Mouse (Mus musculus) intestine, postnatal 0 days (tissue): ENCODE results near the gene Emilin2. TPM values are rescaled to one million over a fixed set of nuclear protein-coding genes. Genes with fewer than 3 reads are reported as not detected.

Experiments used
- ATAC-seq: fragments of 200-750 bp; cut with Nextera tagmentation; 2 replicates; pipeline ENCODE4 v1.8.0; 2017; ENCODE audit warnings: mild to moderate bottlenecking, moderate TSS enrichment, moderate library complexity
- H3K27ac ChIP-seq: fragments of 300-500 bp; sonication (generic); 2 replicates; pipeline ENCODE4 v1.5.1; 2014; ENCODE audit warnings: mild to moderate bottlenecking, low read depth, low read length, moderate library complexity
- H3K27me3 ChIP-seq: fragments of 300-500 bp; sonication (generic); replicated peaks from 2 replicates; pipeline ENCODE4 v1.6.1; 2014; ENCODE audit warnings: low read length, mixed read lengths; ENCODE audit not compliant: control insufficient read depth, insufficient read depth
- H3K36me3 ChIP-seq: fragments of 300-500 bp; sonication (generic); 2 replicates; pipeline ENCODE4 v1.6.1; 2014; ENCODE audit warnings: mild to moderate bottlenecking, moderate library complexity; ENCODE audit not compliant: control insufficient read depth, insufficient read depth
- H3K4me1 ChIP-seq: fragments of 300-500 bp; sonication (generic); replicated peaks from 2 replicates; pipeline ENCODE4 v1.6.1; 2014; ENCODE audit warnings: antibody characterized with exemption, low read length, mixed read lengths; ENCODE audit not compliant: control insufficient read depth, insufficient read depth
- H3K4me2 ChIP-seq: fragments of 300-500 bp; sonication (generic); replicated peaks from 2 replicates; pipeline ENCODE4 v1.6.1; 2014; ENCODE audit warnings: low read depth, mild to moderate bottlenecking, moderate library complexity
- H3K4me3 ChIP-seq: fragments of 300-500 bp; sonication (generic); 2 replicates; pipeline ENCODE4 v1.5.1; 2014; ENCODE audit warnings: low read depth, low read length
- H3K9ac ChIP-seq: fragments of 300-500 bp; sonication (generic); 2 replicates; pipeline ENCODE4 v1.6.1; 2014; ENCODE audit warnings: mild to moderate bottlenecking, low read depth, low read length
- H3K9me3 ChIP-seq: fragments of 300-500 bp; sonication (generic); 2 replicates; pipeline ENCODE4 v1.6.1; 2016; ENCODE audit warnings: mixed run types; ENCODE audit not compliant: control insufficient read depth
- CTCF ChIP-seq: sonication (generic); IDR thresholded peaks from 2 replicates; pipeline ENCODE4 v1.5.1; 2016; ENCODE audit warnings: low read depth, mild to moderate bottlenecking, control low read depth, antibody characterized with exemption, moderate library complexity
- WGBS: fragments of 180-500 bp; shearing (Covaris S2); extraction: QIAGEN DNeasy Blood & Tissue Kit; methylation state at CpG from one replicate; pipeline ENCODE4 v1.1.7; 2014; 5-methylcytosine and 5-hydroxymethylcytosine counted together
- polyA plus RNA-seq: library from polyadenylated mRNA; unstranded; fragments of >200 nt; fragmentation: Nextera tagmentation; extraction: Ambion mirVana; gene quantifications from 2 replicates; pipeline ENCODE4 v1.2.1, GENCODE M21; 2015

Gene Emilin2
- polyA plus RNA-seq, 1 experiment from 2014 or later, result 0.82 TPM

GRCm38 (mm10) chr17:71216263-71216662 lies 95.5 kb downstream of the Emilin2 start:
- peaks cover 20% of the 10 kb centered on the region; the same call in 1 of the 2 replicates for H3K36me3 ChIP-seq
- ATAC-seq, result no peak
- no peak for TF ChIP-seq CTCF
- H3K4me1 ChIP-seq, result 0 out of 2 replicates have a peak, but pooled peaks cover 4% of the 10 kb centered on the region
- no peaks in the 10 kb centered on the region for H3K27me3 ChIP-seq
- WGBS, result 86% methylated on average over 2 of the region's 2 CpGs
- no peak overlapping the region for H3K4me2 ChIP-seq
- 0 out of 2 replicates have a peak, but pooled peaks cover 3% of the 10 kb centered on the region for H3K9me3 ChIP-seq
- no peak overlapping the region for H3K9ac ChIP-seq
- H3K27ac ChIP-seq, result no peak overlapping the region
- H3K4me3 ChIP-seq, result no peak overlapping the region

DNA sequence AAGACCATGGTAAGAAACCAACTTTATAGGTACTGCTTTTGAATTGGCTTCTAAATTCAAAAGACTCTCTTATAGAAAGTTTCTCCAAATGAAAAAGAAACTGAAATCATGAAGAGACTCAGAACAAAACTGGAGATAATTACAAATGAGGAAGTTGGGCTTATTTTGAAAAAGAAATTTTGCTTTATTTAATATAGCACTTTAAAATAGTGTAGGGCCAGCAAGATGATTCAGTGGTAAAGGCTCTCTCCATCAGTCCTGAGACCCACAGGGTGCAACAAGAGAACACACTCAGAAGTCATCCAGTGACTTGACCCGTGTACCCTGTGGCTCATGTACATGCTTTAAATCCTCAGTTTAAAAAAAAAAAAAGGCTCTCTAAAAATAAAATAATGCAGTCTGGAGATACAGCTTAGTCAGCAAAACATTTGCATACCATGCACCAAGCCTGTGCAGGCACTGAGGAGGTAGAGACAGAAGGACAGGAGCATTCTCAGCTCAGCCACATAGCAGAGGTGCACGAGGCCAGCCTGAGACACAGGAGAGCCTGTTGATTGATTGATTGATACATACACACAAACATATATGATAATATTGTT lies 96.4 kb downstream of the Emilin2 start:
- ATAC-seq, result no peak
- WGBS, result 60% methylated on average over 2 of the region's 2 CpGs

DNA sequence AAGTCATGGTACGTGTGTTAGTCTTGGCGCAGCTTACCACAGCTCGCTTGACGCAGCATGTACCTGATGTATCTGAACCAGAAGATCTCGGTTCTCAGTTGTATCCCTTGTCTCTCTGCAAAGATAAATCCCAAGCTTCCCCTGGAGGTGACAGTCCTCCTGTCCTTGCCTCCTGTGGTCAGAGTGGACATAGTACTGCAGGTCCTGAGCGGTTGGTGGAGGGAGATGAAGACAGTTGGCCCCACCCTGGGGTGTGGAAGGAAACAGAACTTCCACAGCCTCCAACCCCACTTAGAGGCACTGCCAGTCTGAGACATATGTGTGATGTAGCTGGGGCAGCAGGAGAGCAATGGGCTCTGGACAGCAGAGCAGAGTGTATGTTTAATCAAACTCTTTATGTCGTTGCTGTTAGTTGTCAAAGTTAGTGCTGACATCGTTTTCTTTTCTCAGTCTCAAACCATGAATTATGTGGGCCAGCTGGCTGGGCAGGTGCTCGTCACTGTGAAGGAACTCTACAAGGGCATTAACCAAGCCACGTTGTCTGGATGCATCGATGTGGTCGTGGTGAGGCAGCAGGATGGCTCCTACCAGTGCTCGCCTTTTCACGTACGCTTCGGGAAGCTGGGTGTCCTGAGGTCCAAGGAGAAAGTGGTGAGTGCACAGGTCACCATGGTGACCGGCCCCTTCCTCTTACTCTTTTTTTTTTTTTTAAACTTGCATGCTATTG lies 97.1 kb downstream of the Emilin2 start:
- Histone ChIP-seq H3K27me3 (no peaks in the 10 kb centered on the region), H3K9me3 (0 out of 2 replicates have a peak, but pooled peaks cover 3% of the 10 kb centered on the region), H3K4me1 (0 out of 2 replicates have a peak, but pooled peaks cover 4% of the 10 kb centered on the region), H3K4me3 (no peak overlapping the region), H3K27ac (no peak overlapping the region), H3K4me2 (no peak overlapping the region), H3K9ac (no peak overlapping the region), H3K36me3 (peaks cover 19% of the 10 kb centered on the region; the same call in 1 of the 2 replicates)
- no peak for TF ChIP-seq CTCF
- no peak for ATAC-seq
- 73% methylated on average over 17 of the region's 17 CpGs for WGBS

More for the DNA sequence above, 96.4 kb downstream of the Emilin2 start:
- no peak for TF ChIP-seq CTCF
- Histone ChIP-seq H3K4me1 (0 out of 2 replicates have a peak, but pooled peaks cover 4% of the 10 kb centered on the region), H3K4me2 (no peak overlapping the region), H3K27me3 (no peaks in the 10 kb centered on the region), H3K9ac (no peak overlapping the region), H3K27ac (no peak overlapping the region), H3K36me3 (peaks cover 19% of the 10 kb centered on the region; the same call in 1 of the 2 replicates), H3K4me3 (no peak overlapping the region), H3K9me3 (0 out of 2 replicates have a peak, but pooled peaks cover 3% of the 10 kb centered on the region)

DNA sequence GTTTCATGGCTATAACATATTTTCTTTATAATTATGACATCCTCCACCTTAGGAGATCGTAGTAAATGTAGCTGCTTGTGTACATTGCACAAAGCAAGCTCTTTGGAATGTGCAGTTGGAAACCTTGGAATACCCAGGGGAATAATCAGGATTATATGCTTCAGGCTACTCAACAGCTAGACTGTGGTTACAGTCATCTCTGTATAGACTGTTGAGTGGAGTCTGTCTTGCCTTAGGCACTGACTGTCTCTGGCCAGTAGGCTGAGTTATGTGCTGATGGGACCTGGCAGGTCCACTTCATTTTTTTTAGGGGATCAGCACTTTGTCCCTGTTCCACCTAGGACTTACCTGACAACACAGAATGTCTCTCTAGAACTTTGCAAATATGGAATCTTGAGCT lies 98.1 kb downstream of the Emilin2 start:
- Histone ChIP-seq H3K27ac (no peak overlapping the region), H3K9ac (no peak overlapping the region), H3K27me3 (no peaks in the 10 kb centered on the region), H3K4me3 (no peak overlapping the region), H3K36me3 (peaks cover 11% of the 10 kb centered on the region; the same call in 1 of the 2 replicates), H3K4me2 (no peak overlapping the region), H3K4me1 (0 out of 2 replicates have a peak, but pooled peaks cover 4% of the 10 kb centered on the region), H3K9me3 (0 out of 2 replicates have a peak, but pooled peaks cover 3% of the 10 kb centered on the region)
- ATAC-seq, result no peak
- 67% methylated on average over 1 of the region's 1 CpGs for WGBS
- TF ChIP-seq CTCF, result no peak

DNA sequence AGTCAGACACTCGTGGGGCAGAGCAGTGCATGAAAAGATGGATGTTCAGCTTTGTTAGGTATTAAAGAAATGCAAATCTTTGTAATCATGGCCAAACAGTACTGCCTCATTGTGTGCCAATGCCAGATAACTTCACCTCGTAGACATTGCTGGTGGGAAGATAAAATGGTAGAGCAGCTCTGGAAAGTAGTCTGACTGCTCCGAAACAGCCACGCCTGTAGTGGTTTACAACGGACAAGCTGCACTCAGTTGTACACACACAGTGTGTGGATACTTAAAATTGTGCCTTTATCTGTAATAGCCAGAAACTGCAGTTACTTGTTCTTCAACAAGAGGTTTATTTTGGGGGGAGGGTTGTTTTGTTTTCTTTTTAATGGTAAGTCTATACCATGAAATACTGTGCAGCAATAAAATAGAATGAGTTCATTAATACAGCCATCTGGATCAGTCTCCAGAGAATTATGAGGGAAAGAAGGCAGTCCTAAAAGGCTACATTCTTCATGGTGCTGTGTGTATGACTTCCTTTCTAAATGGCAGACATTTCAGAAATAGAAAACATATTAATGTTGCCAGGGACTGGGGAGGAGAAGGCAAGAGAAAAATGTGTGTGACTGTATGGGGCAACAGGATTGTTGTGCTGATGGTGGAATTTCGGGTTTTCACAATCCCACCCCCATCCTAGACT lies 99.7 kb downstream of the Emilin2 start:
- Histone ChIP-seq H3K27ac (no peak overlapping the region), H3K4me3 (no peak overlapping the region), H3K9me3 (no peaks in the 10 kb centered on the region), H3K27me3 (no peaks in the 10 kb centered on the region), H3K36me3 (no peaks in the 10 kb centered on the region; the same call in 1 of the 2 replicates), H3K4me1 (0 out of 2 replicates have a peak, but pooled peaks cover 4% of the 10 kb centered on the region), H3K9ac (no peak overlapping the region), H3K4me2 (no peak overlapping the region; the same call in 1 of the 2 replicates)
- no peak for TF ChIP-seq CTCF
- ATAC-seq, result no peak
- WGBS, result 52% methylated on average over 6 of the region's 6 CpGs

GRCm38 (mm10) chr17:71209936-71210335 lies 101.8 kb downstream of the Emilin2 start:
- Histone ChIP-seq H3K4me1 (0 out of 2 replicates have a peak, but pooled peaks cover 4% of the 10 kb centered on the region), H3K9ac (no peak overlapping the region), H3K27ac (no peak overlapping the region), H3K36me3 (no peaks in the 10 kb centered on the region; the same call in 1 of the 2 replicates), H3K4me3 (no peak overlapping the region), H3K27me3 (no peaks in the 10 kb centered on the region), H3K9me3 (no peaks in the 10 kb centered on the region), H3K4me2 (no peak overlapping the region)
- no peak for ATAC-seq
- TF ChIP-seq CTCF, result no peak
- 77% methylated on average over 3 of the region's 3 CpGs for WGBS
